Mouse (Mus musculus): Measurements from ENCODE around the gene Gas7.
A peak's percentile ranks its signal among the peaks of the same experiment; 100 is the strongest.

The Gas7 gene

GRCm38 (mm10) chr11:67454874-67455526 is at the start of gene Gas7:
Gas7 (plus strand) TSS chr11:67455437.
- peak; percentile 70 for DNase-seq (ENCODE audit: extremely low spot score, low spot score)

GRCm38 (mm10) chr11:67414346-67414940 is 40.8 kb upstream of the Gas7 start:
- DNase-seq (ENCODE audit: extremely low spot score, low spot score), result no peak

- DNase-seq (ENCODE audit: extremely low spot score, low spot score), result no peak
Observed at GRCm38 (mm10) chr11:67423575-67423974, 31.7 kb upstream of the Gas7 start.

- peak; percentile 38 for DNase-seq (ENCODE audit: extremely low spot score, low spot score)
Observed at GRCm38 (mm10) chr11:67428196-67428595, 27.0 kb upstream of the Gas7 start.

GRCm38 (mm10) chr11:67429836-67430235 is 25.4 kb upstream of the Gas7 start:
- no peak for DNase-seq (ENCODE audit: extremely low spot score, low spot score)

- no peak for DNase-seq (ENCODE audit: extremely low spot score, low spot score)
Observed at GRCm38 (mm10) chr11:67431116-67431645, 24.1 kb upstream of the Gas7 start.

- DNase-seq (ENCODE audit: extremely low spot score, low spot score), result peak; percentile 19
Observed at GRCm38 (mm10) chr11:67431864-67432263, 23.4 kb upstream of the Gas7 start.

- no peak for DNase-seq (ENCODE audit: extremely low spot score, low spot score)
Observed at GRCm38 (mm10) chr11:67433763-67434162, 21.5 kb upstream of the Gas7 start.

GRCm38 (mm10) chr11:67438746-67439145 is 16.5 kb upstream of the Gas7 start:
- DNase-seq (ENCODE audit: extremely low spot score, low spot score), result no peak

GRCm38 (mm10) chr11:67445058-67445825 is 10.0 kb upstream of the Gas7 start:
- DNase-seq (ENCODE audit: extremely low spot score, low spot score), result no peak

- no peak for DNase-seq (ENCODE audit: extremely low spot score, low spot score)
Observed at GRCm38 (mm10) chr11:67451525-67451924, 3.7 kb upstream of the Gas7 start.

GRCm38 (mm10) chr11:67455527-67455981 is 317 bp downstream of the Gas7 start:
- DNase-seq (ENCODE audit: extremely low spot score, low spot score), result peak; percentile 66

- no peak for DNase-seq (ENCODE audit: extremely low spot score, low spot score)
Observed at GRCm38 (mm10) chr11:67456029-67456428, 792 bp downstream of the Gas7 start.

GRCm38 (mm10) chr11:67458171-67458570 is 2.9 kb downstream of the Gas7 start:
- no peak for DNase-seq (ENCODE audit: extremely low spot score, low spot score)

- no peak for DNase-seq (ENCODE audit: extremely low spot score, low spot score)
Observed at GRCm38 (mm10) chr11:67467132-67467531, 11.9 kb downstream of the Gas7 start.

- DNase-seq (ENCODE audit: extremely low spot score, low spot score), result no peak
Observed at GRCm38 (mm10) chr11:67468846-67469245, 13.6 kb downstream of the Gas7 start.

- no peak for DNase-seq (ENCODE audit: extremely low spot score, low spot score)
Observed at GRCm38 (mm10) chr11:67474590-67474989, 19.4 kb downstream of the Gas7 start.

- DNase-seq (ENCODE audit: extremely low spot score, low spot score), result no peak
Observed at GRCm38 (mm10) chr11:67479534-67479933, 24.3 kb downstream of the Gas7 start.

- DNase-seq (ENCODE audit: extremely low spot score, low spot score), result no peak
Observed at GRCm38 (mm10) chr11:67480204-67480956, 25.1 kb downstream of the Gas7 start.

GRCm38 (mm10) chr11:67481691-67482090 is 26.5 kb downstream of the Gas7 start:
- DNase-seq (ENCODE audit: extremely low spot score, low spot score), result no peak

GRCm38 (mm10) chr11:67482217-67482760 is 27.1 kb downstream of the Gas7 start:
- DNase-seq (ENCODE audit: extremely low spot score, low spot score), result no peak
